Mouse (Mus musculus): Measurements from ENCODE around the gene Apoc1. TPM values are rescaled to one million over a fixed set of nuclear protein-coding genes. Genes with fewer than 3 reads are reported as not detected.

The Apoc1 gene
- polyA plus RNA-seq, 1 experiment from 2014 or later: 197 TPM

GRCm38 (mm10) chr7:19717346-19717745, 24.9 kb upstream of the Apoc1 start:
- Histone ChIP-seq H3K27ac (no peak overlapping the region), H3K9ac (no peak overlapping the region), H3K36me3 (peaks cover 49% of the 10 kb centered on the region), H3K27me3 (replicated peaks) (no peaks in the 10 kb centered on the region), H3K4me1 (peaks cover 38% of the 10 kb centered on the region), H3K4me2 (0 out of 2 replicates have a peak overlapping the region, but pooled peaks have one; percentile 84), H3K9me3 (replicated peaks) (no peaks in the 10 kb centered on the region; the same call in 1 of the 2 replicates), H3K4me3 (no peak overlapping the region)
- 54% methylated on average over 4 of the region's 4 CpGs for WGBS (ENCODE audit: insufficient replicate concordance)
- no peak for ATAC-seq

- WGBS (ENCODE audit: insufficient replicate concordance): 86% methylated on average over 2 of the region's 2 CpGs
- no peak for ATAC-seq
- peaks cover 54% of the 10 kb centered on the region for H3K36me3 ChIP-seq
- H3K9me3 ChIP-seq (replicated peaks): no peaks in the 10 kb centered on the region; the same call in 1 of the 2 replicates
- H3K27me3 ChIP-seq (replicated peaks): no peaks in the 10 kb centered on the region
- H3K27ac ChIP-seq: peak overlapping the region; percentile 90; the same call in 1 of the 2 replicates
- H3K4me3 ChIP-seq: peak overlapping the region; percentile 62
- peaks cover 37% of the 10 kb centered on the region for H3K4me1 ChIP-seq
- H3K9ac ChIP-seq: peak overlapping the region; percentile 64
- H3K4me2 ChIP-seq: peak overlapping the region; percentile 84
Observed at GRCm38 (mm10) chr7:19716822-19717221, 24.4 kb upstream of the Apoc1 start.

- Histone ChIP-seq H3K9ac (peak overlapping the region; percentile 64), H3K27me3 (replicated peaks) (no peaks in the 10 kb centered on the region), H3K36me3 (peaks cover 55% of the 10 kb centered on the region), H3K4me1 (peaks cover 37% of the 10 kb centered on the region), H3K27ac (peak overlapping the region; percentile 90), H3K4me2 (peak overlapping the region; percentile 84), H3K4me3 (peak overlapping the region; percentile 62), H3K9me3 (replicated peaks) (no peaks in the 10 kb centered on the region; the same call in 1 of the 2 replicates)
- 6% methylated on average over 18 of the region's 18 CpGs for WGBS (ENCODE audit: insufficient replicate concordance)
- no peak for ATAC-seq
Observed at GRCm38 (mm10) chr7:19716055-19716682, 23.7 kb upstream of the Apoc1 start.

GRCm38 (mm10) chr7:19715239-19716054, 23.0 kb upstream of the Apoc1 start, which contains the start of gene Tomm40:
Tomm40 (minus strand) TSS chr7:19715438.
- peak within 1 kb of the TSS; percentile 89 for H3K9ac ChIP-seq
- peaks cover 37% of the 10 kb centered on the region for H3K4me1 ChIP-seq
- H3K4me3 ChIP-seq: peak within 1 kb of the TSS; percentile 98
- ATAC-seq: peak; percentile 98
- H3K36me3 ChIP-seq: peaks cover 55% of the 10 kb centered on the region
- H3K27ac ChIP-seq: peak within 1 kb of the TSS; percentile 90
- H3K27me3 ChIP-seq (replicated peaks): no peaks in the 10 kb centered on the region
- under 1% methylated on average over 58 of the region's 59 CpGs for WGBS (ENCODE audit: insufficient replicate concordance)
- H3K9me3 ChIP-seq (replicated peaks): no peaks in the 10 kb centered on the region
- peak within 1 kb of the TSS; percentile 96 for H3K4me2 ChIP-seq

DNA sequence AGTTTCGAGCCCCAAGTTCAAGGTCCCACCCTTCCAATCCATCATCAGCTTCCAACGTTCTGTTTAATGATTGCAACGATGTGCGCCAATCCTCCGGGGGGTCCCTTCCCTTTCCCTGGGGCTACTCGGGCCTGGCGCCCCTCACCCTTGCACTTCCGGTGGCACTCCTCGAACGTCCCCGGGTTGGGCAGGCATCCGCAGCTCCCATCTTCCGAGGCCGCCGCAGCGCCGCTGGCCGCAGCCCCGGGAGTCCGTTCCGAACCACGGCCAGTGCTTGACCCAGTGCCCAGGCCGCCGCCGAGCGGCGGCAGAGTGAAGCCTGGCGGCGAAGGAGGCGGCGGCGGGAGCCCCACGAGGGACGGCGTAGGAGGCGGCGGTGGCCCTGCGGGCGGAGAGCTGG, 22.4 kb upstream of the Apoc1 start:
- Histone ChIP-seq H3K36me3 (peaks cover 57% of the 10 kb centered on the region), H3K4me3 (peak overlapping the region; percentile 98), H3K9me3 (replicated peaks) (no peaks in the 10 kb centered on the region), H3K27ac (peak overlapping the region; percentile 80), H3K4me2 (peak overlapping the region; percentile 96), H3K9ac (peak overlapping the region; percentile 89), H3K27me3 (replicated peaks) (no peaks in the 10 kb centered on the region), H3K4me1 (peaks cover 37% of the 10 kb centered on the region)
- WGBS (ENCODE audit: insufficient replicate concordance): under 1% methylated on average over 39 of the region's 39 CpGs
- ATAC-seq: no peak

GRCm38 (mm10) chr7:19713598-19713997, 21.1 kb upstream of the Apoc1 start:
- Histone ChIP-seq H3K4me2 (peak overlapping the region; percentile 96), H3K27ac (no peak overlapping the region), H3K9me3 (replicated peaks) (no peaks in the 10 kb centered on the region), H3K4me1 (peaks cover 37% of the 10 kb centered on the region), H3K4me3 (peak overlapping the region; percentile 98), H3K9ac (no peak overlapping the region), H3K36me3 (peaks cover 61% of the 10 kb centered on the region), H3K27me3 (replicated peaks) (no peaks in the 10 kb centered on the region)
- no peak for ATAC-seq
- 77% methylated on average over 9 of the region's 9 CpGs for WGBS (ENCODE audit: insufficient replicate concordance)

DNA sequence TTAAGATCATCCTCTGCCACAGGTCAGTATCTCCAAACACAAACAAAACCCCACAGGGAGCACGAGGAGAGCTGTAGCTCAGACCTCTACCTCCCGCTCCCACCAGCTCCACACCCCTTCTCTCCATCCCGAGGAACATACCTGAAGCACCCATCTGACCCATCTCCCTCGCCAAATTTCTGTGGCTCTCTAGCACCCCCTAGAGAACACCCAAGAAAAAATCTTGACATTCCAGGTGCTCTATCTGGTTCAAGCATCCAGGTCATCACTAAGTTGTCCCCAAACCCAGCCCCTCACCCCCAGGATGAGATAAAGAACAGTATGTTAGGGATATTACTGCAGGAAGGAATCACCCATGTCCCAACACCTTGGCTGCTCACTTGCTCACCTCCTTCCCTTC, 20.7 kb upstream of the Apoc1 start:
- Histone ChIP-seq H3K27me3 (replicated peaks) (no peaks in the 10 kb centered on the region), H3K9ac (no peak overlapping the region), H3K36me3 (peaks cover 61% of the 10 kb centered on the region), H3K4me3 (peak overlapping the region; percentile 98; the same call in 1 of the 2 replicates), H3K4me1 (peaks cover 37% of the 10 kb centered on the region), H3K9me3 (replicated peaks) (no peaks in the 10 kb centered on the region), H3K4me2 (peak overlapping the region; percentile 96; the same call in 1 of the 2 replicates), H3K27ac (0 out of 2 replicates have a peak overlapping the region, but pooled peaks have one; percentile 30)
- WGBS (ENCODE audit: insufficient replicate concordance): 47% methylated on average over 4 of the region's 4 CpGs
- no peak for ATAC-seq

GRCm38 (mm10) chr7:19712414-19712813, 20.0 kb upstream of the Apoc1 start:
- Histone ChIP-seq H3K4me1 (peaks cover 37% of the 10 kb centered on the region), H3K4me2 (no peak overlapping the region), H3K27ac (no peak overlapping the region), H3K27me3 (replicated peaks) (no peaks in the 10 kb centered on the region), H3K4me3 (no peak overlapping the region), H3K9ac (no peak overlapping the region), H3K9me3 (replicated peaks) (no peaks in the 10 kb centered on the region), H3K36me3 (peaks cover 69% of the 10 kb centered on the region)
- WGBS (ENCODE audit: insufficient replicate concordance): 75% methylated on average over 4 of the region's 4 CpGs
- ATAC-seq: no peak

DNA sequence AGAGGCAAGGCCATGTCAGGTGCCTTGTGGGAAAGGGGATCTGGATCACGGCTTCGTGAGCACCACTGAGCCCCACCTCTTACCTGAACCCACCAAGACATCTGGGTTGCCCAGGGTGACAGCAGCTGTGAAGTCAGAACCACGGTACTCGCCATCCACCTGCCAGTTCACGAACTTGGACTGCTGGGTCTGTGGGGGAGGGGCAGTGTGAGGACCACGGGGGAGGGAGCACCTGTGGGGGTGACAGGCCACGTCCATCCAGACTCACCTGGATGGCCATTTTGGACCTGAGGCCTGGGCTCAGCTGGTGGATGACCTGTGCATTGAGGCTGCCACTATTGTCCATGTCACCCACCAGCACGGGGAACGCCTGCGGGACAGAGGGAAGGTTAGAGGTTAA, 18.2 kb upstream of the Apoc1 start:
- peaks cover 24% of the 10 kb centered on the region for H3K4me1 ChIP-seq
- peaks cover 83% of the 10 kb centered on the region for H3K36me3 ChIP-seq
- 85% methylated on average over 10 of the region's 10 CpGs for WGBS (ENCODE audit: insufficient replicate concordance)
- ATAC-seq: no peak
- H3K4me3 ChIP-seq: no peak overlapping the region
- H3K27me3 ChIP-seq (replicated peaks): no peaks in the 10 kb centered on the region
- H3K9ac ChIP-seq: no peak overlapping the region
- H3K9me3 ChIP-seq (replicated peaks): no peaks in the 10 kb centered on the region
- H3K4me2 ChIP-seq: no peak overlapping the region
- no peak overlapping the region for H3K27ac ChIP-seq

DNA sequence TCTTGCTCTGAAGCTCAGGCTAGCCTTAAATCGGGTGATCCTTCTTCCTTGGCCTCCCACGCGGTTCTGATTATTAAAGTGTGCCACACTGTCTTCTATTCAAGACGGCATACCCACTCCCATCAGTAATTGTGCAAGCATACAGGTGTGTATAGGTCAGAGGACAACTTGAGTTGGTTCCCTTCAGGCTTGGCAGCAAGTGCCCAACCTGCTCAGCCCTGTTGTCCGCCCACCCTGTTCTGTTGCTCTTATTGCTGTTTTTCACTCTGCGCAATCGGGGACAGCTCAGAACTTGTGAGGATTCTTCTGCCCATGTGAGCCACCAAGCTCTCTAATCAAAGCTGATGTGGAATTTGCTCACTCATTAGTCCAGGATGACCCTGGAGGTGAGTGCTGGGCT, 12.8 kb upstream of the Apoc1 start:
- H3K4me3 ChIP-seq: no peak overlapping the region
- H3K27ac ChIP-seq: no peak overlapping the region
- H3K4me1 ChIP-seq: peaks cover 30% of the 10 kb centered on the region
- WGBS (ENCODE audit: insufficient replicate concordance): 86% methylated on average over 7 of the region's 7 CpGs
- ATAC-seq: no peak
- H3K9ac ChIP-seq: no peak overlapping the region
- no peaks in the 10 kb centered on the region for H3K27me3 ChIP-seq (replicated peaks)
- no peaks in the 10 kb centered on the region for H3K9me3 ChIP-seq (replicated peaks)
- peaks cover 88% of the 10 kb centered on the region for H3K36me3 ChIP-seq
- no peak overlapping the region for H3K4me2 ChIP-seq

GRCm38 (mm10) chr7:19704475-19704874, 12.0 kb upstream of the Apoc1 start:
- no peaks in the 10 kb centered on the region for H3K27me3 ChIP-seq (replicated peaks)
- H3K9ac ChIP-seq: no peak overlapping the region
- no peak for ATAC-seq
- no peak overlapping the region for H3K4me3 ChIP-seq
- no peak overlapping the region for H3K4me2 ChIP-seq
- H3K27ac ChIP-seq: no peak overlapping the region
- peaks cover 38% of the 10 kb centered on the region for H3K4me1 ChIP-seq
- H3K36me3 ChIP-seq: peaks cover 82% of the 10 kb centered on the region
- H3K9me3 ChIP-seq (replicated peaks): no peaks in the 10 kb centered on the region
- 75% methylated on average over 4 of the region's 4 CpGs for WGBS (ENCODE audit: insufficient replicate concordance)

Data from liver, embryonic 12.5 days (tissue).